Mouse (Mus musculus) cerebellum, postnatal 4 days (tissue): ENCODE measurements around the gene Naa16.
"Not testable (repeated sequence)": the region's sequence is repeated elsewhere in the genome, so short reads cannot be mapped to it uniquely, and the experiment has no call there.

Experiments
- DNase-seq, 2 experiments: peaks; one replicate each; pipeline ENCODE4 v3.0.0; 2022; ENCODE audit warnings: low spot score in 2 of 2, mixed read lengths in 1 of 2

Naa16 gene

GRCm38 (mm10) chr14:79390265-79390926 lies at the start of gene Naa16:
Gene Naa16 (minus strand): TSS chr14:79390778.
- DNase-seq: peak; percentile 91 to 96

- no peak for DNase-seq
Measured at GRCm38 (mm10) chr14:79434068-79434467, 43.5 kb upstream of the Naa16 start.

GRCm38 (mm10) chr14:79426730-79427365 lies 36.3 kb upstream of the Naa16 start:
- not testable (repeated sequence) for DNase-seq

GRCm38 (mm10) chr14:79425979-79426729 lies 35.6 kb upstream of the Naa16 start, which contains the start of gene Kbtbd7:
Gene Kbtbd7 (plus strand): TSS chr14:79426511.
- DNase-seq: peak; percentile 72 to 86

GRCm38 (mm10) chr14:79420083-79420685 lies 29.6 kb upstream of the Naa16 start:
- DNase-seq: no peak

GRCm38 (mm10) chr14:79413121-79413520 lies 22.5 kb upstream of the Naa16 start:
- no peak for DNase-seq

GRCm38 (mm10) chr14:79410662-79411061 lies 20.1 kb upstream of the Naa16 start:
- DNase-seq: no peak

GRCm38 (mm10) chr14:79409278-79409830 lies 18.8 kb upstream of the Naa16 start:
- no peak for DNase-seq

- no peak for DNase-seq
Measured at GRCm38 (mm10) chr14:79407641-79408040, 17.1 kb upstream of the Naa16 start.

- peak in 1 of 2 experiments; percentile 47 for DNase-seq
Measured at GRCm38 (mm10) chr14:79397321-79398122, 6.9 kb upstream of the Naa16 start, which contains the start of gene Mtrf1. Gene Mtrf1 (plus strand): TSS chr14:79397772.

- no peak for DNase-seq
Measured at GRCm38 (mm10) chr14:79394564-79394963, 4.0 kb upstream of the Naa16 start.

- DNase-seq: no peak
Measured at GRCm38 (mm10) chr14:79393289-79393688, 2.7 kb upstream of the Naa16 start.

GRCm38 (mm10) chr14:79389438-79390264 lies 927 bp downstream of the Naa16 start:
- DNase-seq: peak in 1 of 2 experiments; percentile 9

- DNase-seq: no peak
Measured at GRCm38 (mm10) chr14:79388304-79388703, 2.3 kb downstream of the Naa16 start.

- no peak for DNase-seq
Measured at GRCm38 (mm10) chr14:79383120-79383519, 7.5 kb downstream of the Naa16 start.

- DNase-seq: no peak
Measured at GRCm38 (mm10) chr14:79377041-79377440, 13.5 kb downstream of the Naa16 start.

GRCm38 (mm10) chr14:79358055-79358454 lies 32.5 kb downstream of the Naa16 start:
- DNase-seq: no peak

GRCm38 (mm10) chr14:79346384-79346783 lies 44.2 kb downstream of the Naa16 start:
- DNase-seq: no peak

- DNase-seq: no peak
Measured at GRCm38 (mm10) chr14:79335613-79336012, 55.0 kb downstream of the Naa16 start.

- no peak for DNase-seq
Measured at GRCm38 (mm10) chr14:79331936-79332335, 58.6 kb downstream of the Naa16 start.
